8 mouse cellular contexts compared by ENCODE assay signal in genomic region chr4:141558658-141559057, GRCm38 (mm10). TPM values are rescaled to one million over a fixed set of nuclear protein-coding genes. Genes with fewer than 3 reads are reported as not detected.
DNase-seq lines count a peak whose midpoint lies in the region; ATAC-seq lines count a peak whose summit lies in the region.

No protein-coding gene starts in this region.

- no peaks in the 10 kb centered on the region for H3K36me3 ChIP-seq in hindbrain, embryonic 15.5 days
- no peaks in the 10 kb centered on the region for H3K36me3 ChIP-seq in splenic B cell, adult 2 months (ENCODE audit: control insufficient read depth, insufficient read depth, low read length, poor library complexity, severe bottlenecking)

- peaks cover 23% of the 10 kb centered on the region for H3K4me1 ChIP-seq in hindbrain, embryonic 15.5 days (replicated peaks)

- H3K4me3 ChIP-seq in hindbrain, embryonic 15.5 days, result peak overlapping the region; percentile 36

- no peaks in the 10 kb centered on the region for H3K27me3 ChIP-seq in hindbrain, embryonic 15.5 days
- H3K27me3 ChIP-seq in splenic B cell, adult 2 months (ENCODE audit: control insufficient read depth, insufficient read depth, low read length, poor library complexity, severe bottlenecking), result no peaks in the 10 kb centered on the region

- H3K9ac ChIP-seq in hindbrain, embryonic 15.5 days, result peak overlapping the region; percentile 14

- H3K4me2 ChIP-seq in hindbrain, embryonic 15.5 days, result peak overlapping the region; percentile 79

- WGBS in hindbrain, embryonic 15.5 days, result 22% methylated on average over 16 of the region's 16 CpGs

- peak; percentile 10; the same call in 1 of the 2 replicates for ATAC-seq in hindbrain, embryonic 15.5 days (ENCODE audit: low FRiP score, low read depth)
- peak; percentile 63 for ATAC-seq in megakaryocyte, adult 5-6 weeks (ENCODE audit: poor library complexity, severe bottlenecking)
- no peak; the same call in 1 of the 2 replicates for ATAC-seq in erythroid progenitor cell, adult 5-6 weeks (replicated peaks; ENCODE audit: low FRiP score, poor library complexity, severe bottlenecking)

- peak overlapping the region; percentile 90 for H3K27ac ChIP-seq in hindbrain, embryonic 15.5 days (replicated peaks)

- no peaks in the 10 kb centered on the region for H3K9me3 ChIP-seq in hindbrain, embryonic 15.5 days

- DNase-seq in right cerebral cortex, postnatal 14 days, result peak; percentile 14
- DNase-seq in right cerebral cortex, postnatal 25 days, result no peak
- peak; percentile 35 for DNase-seq in embryo, embryonic 11 days
- DNase-seq in splenic B cell, adult 2 months (ENCODE audit: low read depth, low spot score), result peak; percentile 65
- no peak for DNase-seq in Muller cell, postnatal 12 days (ENCODE audit: inconsistent ontology term)

RNA-seq across cellular contexts. Expression of gene Spen, which starts 20.3 kb away (rescaled TPM):
- 15.3 and 17.1 TPM in 2 replicates for polyA plus RNA-seq in hindbrain, embryonic 15.5 days (2015; fragmentation: Nextera tagmentation; extraction: Ambion mirVana)
- total RNA-seq in megakaryocyte, adult 5-6 weeks (2015), result 30.4 and 34.2 TPM in 2 replicates
- total RNA-seq in megakaryocyte, adult 5-6 weeks (2017), result 28.7 and 39.3 TPM in 2 replicates
- 72.9 and 77.1 TPM in 2 replicates for total RNA-seq in erythroid progenitor cell, adult 5-6 weeks (2015; ENCODE audit: low replicate concordance)
- total RNA-seq in erythroid progenitor cell, adult 5-6 weeks (2017; ENCODE audit: low replicate concordance), result 132 and 139 TPM in 2 replicates

RNA-seq across cellular contexts. Expression of gene Fblim1, which starts 47.2 kb away (rescaled TPM):
- polyA plus RNA-seq in hindbrain, embryonic 15.5 days (2015; fragmentation: Nextera tagmentation; extraction: Ambion mirVana), result 37.7 and 49.9 TPM in 2 replicates
- total RNA-seq in megakaryocyte, adult 5-6 weeks (2015), result not detected in 2 replicates
- not detected in 2 replicates for total RNA-seq in megakaryocyte, adult 5-6 weeks (2017)
- 0.72 and 2.9 TPM in 2 replicates for total RNA-seq in erythroid progenitor cell, adult 5-6 weeks (2015; ENCODE audit: low replicate concordance)
- total RNA-seq in erythroid progenitor cell, adult 5-6 weeks (2017; ENCODE audit: low replicate concordance), result 0.77 TPM in 1 of 2 replicates, not detected in the other

RNA-seq across cellular contexts. Expression of gene Tmem82, which starts 59.8 kb away (rescaled TPM):
- polyA plus RNA-seq in hindbrain, embryonic 15.5 days (2015; fragmentation: Nextera tagmentation; extraction: Ambion mirVana), result 0.36 and 0.58 TPM in 2 replicates
- total RNA-seq in megakaryocyte, adult 5-6 weeks (2015), result 0.16 TPM in 1 of 2 replicates, not detected in the other
- total RNA-seq in megakaryocyte, adult 5-6 weeks (2017), result 0.26 TPM in 1 of 2 replicates, not detected in the other
- total RNA-seq in erythroid progenitor cell, adult 5-6 weeks (2015; ENCODE audit: low replicate concordance), result not detected in 2 replicates
- total RNA-seq in erythroid progenitor cell, adult 5-6 weeks (2017; ENCODE audit: low replicate concordance), result not detected in 2 replicates

Comparison
In these comparisons a context has a peak if more than half of its experiments do, and no peak if none do; other contexts are left out.
1. DNase-seq: peak in right cerebral cortex, postnatal 14 days (single experiment), embryo, embryonic 11 days (single experiment) and splenic B cell, adult 2 months (single experiment); none in right cerebral cortex, postnatal 25 days (single experiment) and Muller cell, postnatal 12 days (single experiment).